Mouse (Mus musculus): ENCODE results near the gene Rmnd5a.
A peak's percentile ranks its signal among the peaks of the same experiment; 100 is the strongest.

Rmnd5a gene

GRCm38 (mm10) chr6:71441251-71441580 is 779 bp upstream of the Rmnd5a start:
- no peak for DNase-seq (ENCODE audit: low spot score in 2 of 2)

- no peak for DNase-seq (ENCODE audit: low spot score in 2 of 2)
Measured at GRCm38 (mm10) chr6:71440217-71440491, 283 bp downstream of the Rmnd5a start.

- peak; percentile 27 to 54 for DNase-seq (ENCODE audit: low spot score in 2 of 2)
Measured at GRCm38 (mm10) chr6:71439506-71440216, 776 bp downstream of the Rmnd5a start.

- no peak for DNase-seq (ENCODE audit: low spot score in 2 of 2)
Measured at GRCm38 (mm10) chr6:71438070-71438469, 2.4 kb downstream of the Rmnd5a start.

- DNase-seq (ENCODE audit: low spot score in 2 of 2), result no peak
Measured at GRCm38 (mm10) chr6:71427996-71428725, 12.3 kb downstream of the Rmnd5a start.

- DNase-seq (ENCODE audit: low spot score in 2 of 2), result no peak
Measured at GRCm38 (mm10) chr6:71425681-71426080, 14.8 kb downstream of the Rmnd5a start.

GRCm38 (mm10) chr6:71423116-71423515 is 17.3 kb downstream of the Rmnd5a start:
- no peak for DNase-seq (ENCODE audit: low spot score in 2 of 2)

GRCm38 (mm10) chr6:71422162-71422561 is 18.3 kb downstream of the Rmnd5a start:
- DNase-seq (ENCODE audit: low spot score in 2 of 2), result no peak

GRCm38 (mm10) chr6:71420848-71421247 is 19.6 kb downstream of the Rmnd5a start:
- no peak for DNase-seq (ENCODE audit: low spot score in 2 of 2)

GRCm38 (mm10) chr6:71418874-71419273 is 21.6 kb downstream of the Rmnd5a start:
- DNase-seq (ENCODE audit: low spot score in 2 of 2), result peak in 1 of 2 experiments; percentile 15

- no peak for DNase-seq (ENCODE audit: low spot score in 2 of 2)
Measured at GRCm38 (mm10) chr6:71415446-71415845, 25.0 kb downstream of the Rmnd5a start.

GRCm38 (mm10) chr6:71414624-71415023 is 25.8 kb downstream of the Rmnd5a start:
- no peak for DNase-seq (ENCODE audit: low spot score in 2 of 2)

- peak in 1 of 2 experiments; percentile 11 for DNase-seq (ENCODE audit: low spot score in 2 of 2)
Measured at GRCm38 (mm10) chr6:71398829-71399609, 41.4 kb downstream of the Rmnd5a start.

- no peak for DNase-seq (ENCODE audit: low spot score in 2 of 2)
Measured at GRCm38 (mm10) chr6:71396761-71397160, 43.7 kb downstream of the Rmnd5a start.

- no peak for DNase-seq (ENCODE audit: low spot score in 2 of 2)
Measured at GRCm38 (mm10) chr6:71396016-71396415, 44.4 kb downstream of the Rmnd5a start.

GRCm38 (mm10) chr6:71390496-71390895 is 49.9 kb downstream of the Rmnd5a start:
- DNase-seq (ENCODE audit: low spot score in 2 of 2), result no peak

- DNase-seq (ENCODE audit: low spot score in 2 of 2), result no peak
Measured at GRCm38 (mm10) chr6:71381654-71382053, 58.8 kb downstream of the Rmnd5a start.

GRCm38 (mm10) chr6:71376711-71377110 is 63.7 kb downstream of the Rmnd5a start:
- no peak for DNase-seq (ENCODE audit: low spot score in 2 of 2)

- no peak for DNase-seq (ENCODE audit: low spot score in 2 of 2)
Measured at GRCm38 (mm10) chr6:71374921-71375320, 65.5 kb downstream of the Rmnd5a start.

- no peak for DNase-seq (ENCODE audit: low spot score in 2 of 2)
Measured at GRCm38 (mm10) chr6:71374311-71374829, 66.1 kb downstream of the Rmnd5a start.

- DNase-seq (ENCODE audit: low spot score in 2 of 2), result no peak
Measured at GRCm38 (mm10) chr6:71373249-71373775, 67.1 kb downstream of the Rmnd5a start, which contains the start of gene Cd8a. TSS of gene Cd8a (plus strand) at chr6:71373427.

GRCm38 (mm10) chr6:71372041-71372720 is 68.3 kb downstream of the Rmnd5a start:
- no peak for DNase-seq (ENCODE audit: low spot score in 2 of 2)

Measured in natural killer cell, adult 2 months (primary cell).